Mouse (Mus musculus) spleen, adult 2 months (tissue): Measurements from ENCODE around the gene Lipf. TPM values are rescaled to one million over a fixed set of nuclear protein-coding genes. Genes with fewer than 3 reads are reported as not detected.

Experiments used
- DNase-seq, 2 experiments: peaks; one replicate each; pipeline versions ENCODE4 v3.0.0 to v3.0.0-alpha.2; 2012 to 2021; ENCODE audit warnings: low spot score in 2 of 2, low read depth in 1 of 2
- H3K27ac ChIP-seq: fragments of 200-500 bp; 2 replicates; pipeline ENCODE4 v1.5.1; 2012; ENCODE audit warnings: low read length, inconsistent platforms; ENCODE audit not compliant: insufficient read depth
- H3K27me3 ChIP-seq: fragments of 200-500 bp; 2 replicates; pipeline ENCODE4 v1.6.1; 2012; ENCODE audit warnings: mild to moderate bottlenecking, moderate library complexity, low read length, inconsistent platforms; ENCODE audit not compliant: control insufficient read depth, insufficient read depth
- H3K36me3 ChIP-seq: fragments of 200-500 bp; 2 replicates; pipeline ENCODE4 v1.6.1; 2012; ENCODE audit warnings: mild to moderate bottlenecking, low read length, inconsistent platforms; ENCODE audit not compliant: control insufficient read depth, insufficient read depth
- H3K4me1 ChIP-seq: fragments of 200-500 bp; 2 replicates; pipeline ENCODE4 v1.6.1; 2011; ENCODE audit warnings: inconsistent platforms; ENCODE audit not compliant: control insufficient read depth, insufficient read depth, insufficient read length
- H3K4me3 ChIP-seq: fragments of 200-500 bp; 2 replicates; pipeline ENCODE4 v1.5.1; 2011; ENCODE audit warnings: mild to moderate bottlenecking, inconsistent platforms; ENCODE audit not compliant: insufficient read depth, insufficient read length; ENCODE audit errors: extremely low read depth
- CTCF ChIP-seq: fragments of 200-500 bp; IDR thresholded peaks from 2 replicates; pipeline ENCODE4 v1.5.1; 2011; ENCODE audit warnings: mild to moderate bottlenecking, inconsistent platforms; ENCODE audit not compliant: insufficient read depth, insufficient read length, insufficient replicate concordance; ENCODE audit errors: extremely low read depth
- POLR2A ChIP-seq: fragments of 200-500 bp; IDR thresholded peaks from 2 replicates; pipeline ENCODE4 v1.6.1; 2011; ENCODE audit warnings: low read depth, low read length, inconsistent platforms
- WGBS: fragments of 180-500 bp; shearing (Covaris S2); methylation state at CpG from one replicate; pipeline ENCODE4 v1.1.7; 2018; 5-methylcytosine and 5-hydroxymethylcytosine counted together
- polyA plus RNA-seq: library from polyadenylated mRNA; depleted of rRNA; stranded (reverse); fragments of >200 nt; gene quantifications from 2 replicates; pipeline ENCODE4 v1.2.3, GENCODE M21; 2012; rRNA removed

Gene Lipf
- polyA plus RNA-seq, result not detected in 2 replicates

DNA sequence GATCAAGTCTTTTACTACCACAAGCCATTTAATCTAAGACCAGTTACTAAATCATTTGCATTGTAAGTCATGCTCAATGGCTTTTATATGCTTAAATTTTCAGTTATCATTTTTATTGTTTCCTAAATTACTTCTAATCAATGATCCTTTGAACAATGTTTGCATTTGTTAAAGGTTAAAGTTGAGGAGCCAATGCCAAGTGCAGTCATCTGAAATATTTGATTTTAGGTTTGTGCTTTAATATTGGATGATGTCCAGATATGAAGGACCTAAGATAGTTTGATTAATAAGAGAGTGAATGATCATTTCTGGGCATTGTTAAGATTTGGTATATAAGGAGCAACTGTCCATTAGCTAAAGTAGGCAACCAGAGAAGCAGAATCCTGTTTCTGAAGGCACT is at the start of gene Lipf:
Lipf (plus strand) TSS at position 301 of the 400 bp plus-strand sequence.
- Histone ChIP-seq H3K27ac (no peak within 1 kb of the TSS), H3K4me3 (no peak within 1 kb of the TSS), H3K4me1 (no peaks in the 10 kb centered on the region), H3K36me3 (no peaks in the 10 kb centered on the region), H3K27me3 (no peaks in the 10 kb centered on the region)
- DNase-seq, result no peak
- TF ChIP-seq CTCF, result no peak
- TF ChIP-seq POLR2A, result no peak

GRCm38 (mm10) chr19:33924099-33924498 is 36.9 kb upstream of the Lipf start:
- H3K4me1 ChIP-seq, result no peaks in the 10 kb centered on the region
- no peak overlapping the region for H3K27ac ChIP-seq
- TF ChIP-seq POLR2A, result no peak
- no peak for TF ChIP-seq CTCF
- no peak for DNase-seq
- no peaks in the 10 kb centered on the region for H3K36me3 ChIP-seq
- no peaks in the 10 kb centered on the region for H3K27me3 ChIP-seq
- no peak overlapping the region for H3K4me3 ChIP-seq

- TF ChIP-seq CTCF, result no peak
- TF ChIP-seq POLR2A, result no peak
- Histone ChIP-seq H3K27ac (no peak overlapping the region), H3K4me3 (no peak overlapping the region), H3K4me1 (no peaks in the 10 kb centered on the region), H3K27me3 (no peaks in the 10 kb centered on the region), H3K36me3 (no peaks in the 10 kb centered on the region)
- WGBS, result 43% methylated on average over 3 of the region's 3 CpGs
- no peak for DNase-seq
Observed at GRCm38 (mm10) chr19:33979007-33979406, 18.0 kb downstream of the Lipf start.

DNA sequence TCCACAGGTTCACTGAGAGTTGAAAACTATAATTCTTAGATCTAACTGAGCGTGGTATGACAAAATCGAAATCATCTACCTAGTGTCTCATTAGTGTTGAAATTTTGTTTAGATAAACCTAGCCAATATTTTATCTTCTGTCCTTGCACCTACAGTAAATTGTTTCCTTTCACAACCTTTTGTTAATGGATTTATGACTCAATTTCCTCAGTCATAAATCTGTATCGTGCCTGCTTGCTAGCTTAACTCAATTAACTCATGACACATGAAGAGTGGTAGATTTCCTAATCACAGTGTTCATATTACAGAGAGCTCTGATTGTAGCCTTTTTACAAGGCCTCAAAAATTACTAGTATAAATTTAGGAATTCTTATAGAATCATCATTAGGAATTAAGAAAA is 22.1 kb downstream of the Lipf start:
- DNase-seq, result no peak
- WGBS, result 71% methylated on average over 3 of the region's 3 CpGs
- no peaks in the 10 kb centered on the region for H3K36me3 ChIP-seq
- no peaks in the 10 kb centered on the region for H3K4me1 ChIP-seq
- no peak overlapping the region for H3K27ac ChIP-seq
- H3K4me3 ChIP-seq, result no peak overlapping the region
- TF ChIP-seq POLR2A (no peak), CTCF (no peak)
- H3K27me3 ChIP-seq, result no peaks in the 10 kb centered on the region

GRCm38 (mm10) chr19:34008002-34008401 is 47.0 kb downstream of the Lipf start, which contains the start of gene Lipk:
Lipk (plus strand) TSS chr19:34008290.
- no peak within 1 kb of the TSS for H3K27ac ChIP-seq
- H3K36me3 ChIP-seq, result no peaks in the 10 kb centered on the region
- no peak within 1 kb of the TSS for H3K4me3 ChIP-seq
- TF ChIP-seq POLR2A, result no peak
- no peak for TF ChIP-seq CTCF
- WGBS, result 85% methylated on average over 6 of the region's 6 CpGs
- no peaks in the 10 kb centered on the region for H3K27me3 ChIP-seq
- no peak for DNase-seq
- H3K4me1 ChIP-seq, result no peaks in the 10 kb centered on the region

GRCm38 (mm10) chr19:34021440-34022172 is 60.6 kb downstream of the Lipf start:
- Histone ChIP-seq H3K36me3 (no peaks in the 10 kb centered on the region), H3K4me3 (no peak overlapping the region), H3K4me1 (no peaks in the 10 kb centered on the region), H3K27me3 (no peaks in the 10 kb centered on the region), H3K27ac (no peak overlapping the region)
- no peak for TF ChIP-seq POLR2A
- no peak for TF ChIP-seq CTCF
- DNase-seq, result no peak
- WGBS, result 42% methylated on average over 11 of the region's 11 CpGs

GRCm38 (mm10) chr19:34022759-34023158 is 61.8 kb downstream of the Lipf start:
- Histone ChIP-seq H3K4me3 (no peak overlapping the region), H3K27ac (no peak overlapping the region), H3K4me1 (no peaks in the 10 kb centered on the region), H3K27me3 (no peaks in the 10 kb centered on the region), H3K36me3 (no peaks in the 10 kb centered on the region)
- 40% methylated on average over 3 of the region's 3 CpGs for WGBS
- TF ChIP-seq CTCF (no peak), POLR2A (no peak)
- DNase-seq, result no peak

Other genes with a start within 250 kb of the Lipf start
- not detected in 2 replicates for gene Lipo2, start 209.8 kb upstream of the Lipf start, polyA plus RNA-seq
- gene Lipo3, start 199.2 kb upstream of the Lipf start, polyA plus RNA-seq, result 1.5 and 1.8 TPM in 2 replicates
- not detected in 2 replicates for gene Lipo1, start 173.7 kb upstream of the Lipf start, polyA plus RNA-seq
- gene Lipk, start 47.1 kb downstream of the Lipf start, polyA plus RNA-seq, result 0.12 TPM in 1 of 2 replicates, not detected in the other
- 0.27 TPM in 1 of 2 replicates, not detected in the other for gene Lipn, start 106.2 kb downstream of the Lipf start, polyA plus RNA-seq
- gene Lipm, start 139.7 kb downstream of the Lipf start, polyA plus RNA-seq, result not detected in 2 replicates
- gene Ankrd22, start 204.9 kb downstream of the Lipf start, polyA plus RNA-seq, result 0.36 TPM in 1 of 2 replicates, not detected in the other
- gene Stambpl1, start 231.0 kb downstream of the Lipf start, polyA plus RNA-seq, result 9.5 and 10.1 TPM in 2 replicates